Mouse (Mus musculus): ENCODE data around the gene Palm3. TPM values are rescaled to one million over a fixed set of nuclear protein-coding genes. Genes with fewer than 3 reads are reported as not detected.

Gene Palm3
- polyA plus RNA-seq, 1 experiment from 2014 or later: 3.2 TPM

DNA sequence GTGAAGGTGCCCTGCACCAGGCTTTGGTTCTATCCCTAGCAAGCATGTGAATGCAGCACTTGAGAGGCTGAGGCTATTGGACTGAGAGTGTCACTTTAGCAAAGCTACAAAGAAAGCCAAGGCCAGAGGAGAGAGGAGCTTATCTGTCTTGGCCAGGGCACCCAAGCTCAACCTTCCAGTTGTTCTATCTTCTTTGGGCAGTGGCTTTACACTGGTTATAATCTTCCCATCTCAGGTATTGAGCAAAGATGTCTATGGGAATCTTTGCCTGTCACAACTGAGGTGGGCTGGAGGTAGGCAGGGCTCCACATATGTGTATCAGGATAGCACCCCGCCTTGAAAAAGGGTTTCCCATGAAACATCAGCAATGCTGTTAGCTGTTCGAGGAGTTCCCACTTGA is 39.0 kb downstream of the Palm3 start:
- Histone ChIP-seq H3K4me3 (ENCODE audit: low read depth, low read length) (no peak overlapping the region), H3K4me1 (ENCODE audit: control insufficient read depth, insufficient read depth, low read length) (no peaks in the 10 kb centered on the region), H3K9me3 (ENCODE audit: control insufficient read depth, low read depth, low read length) (no peaks in the 10 kb centered on the region), H3K9ac (replicated peaks; ENCODE audit: low read depth, low read length) (no peak overlapping the region), H3K27ac (ENCODE audit: low read length) (no peak overlapping the region), H3K36me3 (ENCODE audit: control insufficient read depth, insufficient read depth, low read length) (no peaks in the 10 kb centered on the region), H3K4me2 (replicated peaks; ENCODE audit: low read depth, low read length) (no peak overlapping the region), H3K27me3 (ENCODE audit: control insufficient read depth, insufficient read depth, low read length) (no peaks in the 10 kb centered on the region)
- no peak for ATAC-seq (ENCODE audit: insufficient number of reproducible peaks, insufficient read depth, low FRiP score, low read depth)
- 88% methylated on average over 2 of the region's 2 CpGs for WGBS

DNA sequence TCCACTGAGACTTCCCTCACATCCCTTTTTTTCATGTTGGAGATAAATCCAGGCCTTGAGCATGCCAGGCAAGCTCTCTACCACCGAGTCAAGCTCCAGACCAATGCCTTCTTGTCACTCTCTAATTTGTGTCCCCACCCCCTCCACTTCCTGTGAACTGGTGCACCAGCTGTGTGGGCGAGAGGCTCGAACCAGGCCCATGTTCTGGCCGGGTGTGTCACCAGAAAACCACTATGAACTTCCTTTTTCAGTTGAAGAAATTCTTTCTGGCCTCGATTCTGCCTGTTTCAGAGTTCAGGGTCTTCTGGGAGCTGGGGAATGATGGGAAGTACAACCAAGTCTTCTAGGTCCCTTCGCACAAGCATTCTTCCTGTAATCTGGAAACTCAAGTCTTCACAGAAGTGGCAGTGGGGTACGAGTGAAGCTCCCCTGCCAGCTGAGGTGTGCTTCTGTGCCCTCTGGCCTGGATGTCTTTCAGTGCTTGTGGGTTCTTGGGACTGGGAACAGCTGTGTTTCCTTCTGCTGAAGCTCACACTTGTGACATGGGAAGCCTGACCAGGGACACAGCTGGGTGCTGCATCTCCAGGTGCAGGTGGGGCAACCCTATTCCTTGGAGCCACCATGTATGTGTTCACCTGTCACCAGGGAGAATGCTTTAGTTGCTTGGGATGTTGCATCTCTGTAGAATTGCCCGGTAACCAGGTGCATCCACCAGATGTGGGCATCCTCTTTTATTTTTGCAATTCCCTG is 42.8 kb downstream of the Palm3 start:
- no peak overlapping the region for H3K4me3 ChIP-seq (ENCODE audit: low read depth, low read length)
- H3K9me3 ChIP-seq (ENCODE audit: control insufficient read depth, low read depth, low read length): no peaks in the 10 kb centered on the region
- H3K36me3 ChIP-seq (ENCODE audit: control insufficient read depth, insufficient read depth, low read length): no peaks in the 10 kb centered on the region
- H3K27ac ChIP-seq (ENCODE audit: low read length): no peak overlapping the region
- no peak overlapping the region for H3K4me2 ChIP-seq (replicated peaks; ENCODE audit: low read depth, low read length)
- 66% methylated on average over 8 of the region's 8 CpGs for WGBS
- no peak for ATAC-seq (ENCODE audit: insufficient number of reproducible peaks, insufficient read depth, low FRiP score, low read depth)
- peaks cover 15% of the 10 kb centered on the region for H3K4me1 ChIP-seq (ENCODE audit: control insufficient read depth, insufficient read depth, low read length)
- H3K27me3 ChIP-seq (ENCODE audit: control insufficient read depth, insufficient read depth, low read length): no peaks in the 10 kb centered on the region
- no peak overlapping the region for H3K9ac ChIP-seq (replicated peaks; ENCODE audit: low read depth, low read length)

DNA sequence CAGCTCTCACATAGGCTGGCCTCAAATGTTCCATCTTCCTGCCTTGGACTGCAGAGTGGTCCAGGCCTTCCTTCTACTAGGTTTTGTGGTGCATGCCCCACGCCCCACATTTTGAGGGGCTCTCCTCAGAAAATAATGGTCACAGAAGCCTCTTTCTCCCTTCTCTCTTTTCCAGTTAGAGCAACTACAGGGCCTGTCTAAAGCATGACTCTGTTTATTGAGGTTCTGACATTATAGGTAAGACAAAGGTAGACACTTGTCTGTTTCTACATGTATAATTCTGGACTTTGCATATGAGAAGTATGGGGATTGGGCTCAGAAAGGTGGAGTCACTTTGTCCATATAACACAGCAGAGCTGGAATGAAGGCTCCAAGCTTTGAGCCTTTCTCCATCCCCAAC is 43.8 kb downstream of the Palm3 start, which contains the start of gene Gm10643:
TSS of gene Gm10643 (minus strand) at position 101 of the 400 bp plus-strand sequence.
- Histone ChIP-seq H3K4me2 (replicated peaks; ENCODE audit: low read depth, low read length) (peak within 1 kb of the TSS; percentile 65), H3K9me3 (ENCODE audit: control insufficient read depth, low read depth, low read length) (no peaks in the 10 kb centered on the region), H3K9ac (replicated peaks; ENCODE audit: low read depth, low read length) (peak within 1 kb of the TSS; percentile 49), H3K36me3 (ENCODE audit: control insufficient read depth, insufficient read depth, low read length) (no peaks in the 10 kb centered on the region), H3K27me3 (ENCODE audit: control insufficient read depth, insufficient read depth, low read length) (no peaks in the 10 kb centered on the region), H3K4me1 (ENCODE audit: control insufficient read depth, insufficient read depth, low read length) (peaks cover 15% of the 10 kb centered on the region), H3K4me3 (ENCODE audit: low read depth, low read length) (peak within 1 kb of the TSS; percentile 51), H3K27ac (ENCODE audit: low read length) (peak within 1 kb of the TSS; percentile 73)
- 100% methylated on average over 1 of the region's 1 CpGs for WGBS
- no peak for ATAC-seq (ENCODE audit: insufficient number of reproducible peaks, insufficient read depth, low FRiP score, low read depth)

DNA sequence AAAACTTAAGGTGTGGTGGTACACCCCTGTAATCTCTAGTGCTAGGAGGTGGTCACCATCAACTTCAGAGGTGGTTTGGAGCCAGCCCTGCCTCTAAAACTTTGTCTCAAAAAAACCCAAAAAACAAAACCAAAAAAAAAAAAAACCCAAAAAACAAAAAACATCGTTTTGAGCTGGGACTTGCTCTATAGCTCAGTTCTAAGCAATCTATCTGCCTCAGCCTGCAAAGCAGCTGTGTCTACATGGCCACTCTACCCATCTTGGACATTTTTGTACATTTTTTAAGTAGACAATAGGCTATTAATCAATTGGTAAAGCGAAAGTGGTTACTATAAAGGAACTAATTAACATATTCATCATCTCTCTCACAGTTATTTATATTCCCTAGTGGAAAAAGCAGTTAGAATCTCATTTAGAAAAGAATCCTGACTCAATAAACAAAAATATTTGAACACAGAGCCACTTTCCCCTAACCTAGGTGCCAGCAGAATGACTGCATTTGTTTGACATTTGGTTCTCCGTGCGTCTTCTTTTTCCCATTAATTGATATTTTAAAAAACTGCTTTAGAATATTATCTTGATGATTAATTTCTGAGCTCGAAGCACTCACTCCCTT is 44.3 kb downstream of the Palm3 start:
- peak overlapping the region; percentile 65 for H3K4me2 ChIP-seq (replicated peaks; ENCODE audit: low read depth, low read length)
- H3K4me3 ChIP-seq (ENCODE audit: low read depth, low read length): peak overlapping the region; percentile 51
- 17% methylated on average over 5 of the region's 5 CpGs for WGBS
- H3K27me3 ChIP-seq (ENCODE audit: control insufficient read depth, insufficient read depth, low read length): no peaks in the 10 kb centered on the region
- H3K27ac ChIP-seq (ENCODE audit: low read length): peak overlapping the region; percentile 73
- no peaks in the 10 kb centered on the region for H3K36me3 ChIP-seq (ENCODE audit: control insufficient read depth, insufficient read depth, low read length)
- peak overlapping the region; percentile 49 for H3K9ac ChIP-seq (replicated peaks; ENCODE audit: low read depth, low read length)
- peaks cover 15% of the 10 kb centered on the region for H3K4me1 ChIP-seq (ENCODE audit: control insufficient read depth, insufficient read depth, low read length)
- no peak for ATAC-seq (ENCODE audit: insufficient number of reproducible peaks, insufficient read depth, low FRiP score, low read depth)
- H3K9me3 ChIP-seq (ENCODE audit: control insufficient read depth, low read depth, low read length): no peaks in the 10 kb centered on the region

DNA sequence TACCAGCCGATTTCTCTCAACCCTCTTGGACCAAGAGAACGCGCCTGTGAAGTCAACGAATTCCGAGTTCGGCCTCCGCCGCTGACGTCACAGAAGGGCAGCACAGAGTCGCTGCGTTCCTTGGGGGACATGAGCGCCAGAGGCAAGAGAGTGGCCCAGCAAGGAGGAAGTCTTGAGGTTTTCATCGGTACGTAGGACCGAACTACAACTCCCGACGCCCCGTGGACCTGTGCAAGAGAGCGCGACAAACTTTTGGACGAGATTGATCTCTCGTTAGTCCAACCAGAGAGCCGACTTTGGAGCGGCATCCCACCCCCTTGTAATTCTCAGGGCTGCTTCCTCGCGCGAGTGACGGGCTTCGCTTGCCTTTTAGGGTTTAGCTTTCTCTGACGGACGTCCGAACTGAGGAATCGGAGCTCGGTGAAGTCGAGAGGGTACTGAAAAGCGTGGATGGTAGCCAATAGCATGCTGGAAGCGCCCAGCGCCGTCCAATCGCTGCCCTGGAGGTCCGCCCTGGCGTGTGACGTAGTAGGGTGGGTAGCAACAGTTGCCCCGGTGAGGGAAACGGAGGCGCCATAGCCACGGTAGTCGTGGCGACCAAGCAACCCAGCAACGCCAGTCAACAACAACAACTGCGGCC is 45.1 kb downstream of the Palm3 start, which contains the start of gene Rfx1:
TSS of gene Rfx1 (plus strand) at position 544 of the 640 bp plus-strand sequence.
- H3K4me3 ChIP-seq (ENCODE audit: low read depth, low read length): peak within 1 kb of the TSS; percentile 65
- WGBS: under 1% methylated on average over 51 of the region's 51 CpGs
- no peaks in the 10 kb centered on the region for H3K36me3 ChIP-seq (ENCODE audit: control insufficient read depth, insufficient read depth, low read length)
- peak within 1 kb of the TSS; percentile 49 for H3K9ac ChIP-seq (replicated peaks; ENCODE audit: low read depth, low read length)
- peak within 1 kb of the TSS; percentile 65 for H3K4me2 ChIP-seq (replicated peaks; ENCODE audit: low read depth, low read length)
- peak within 1 kb of the TSS; percentile 92 for H3K27ac ChIP-seq (ENCODE audit: low read length)
- H3K9me3 ChIP-seq (ENCODE audit: control insufficient read depth, low read depth, low read length): no peaks in the 10 kb centered on the region
- ATAC-seq (ENCODE audit: insufficient number of reproducible peaks, insufficient read depth, low FRiP score, low read depth): peak; percentile 97
- no peaks in the 10 kb centered on the region for H3K27me3 ChIP-seq (ENCODE audit: control insufficient read depth, insufficient read depth, low read length)
- peaks cover 19% of the 10 kb centered on the region for H3K4me1 ChIP-seq (ENCODE audit: control insufficient read depth, insufficient read depth, low read length)

DNA sequence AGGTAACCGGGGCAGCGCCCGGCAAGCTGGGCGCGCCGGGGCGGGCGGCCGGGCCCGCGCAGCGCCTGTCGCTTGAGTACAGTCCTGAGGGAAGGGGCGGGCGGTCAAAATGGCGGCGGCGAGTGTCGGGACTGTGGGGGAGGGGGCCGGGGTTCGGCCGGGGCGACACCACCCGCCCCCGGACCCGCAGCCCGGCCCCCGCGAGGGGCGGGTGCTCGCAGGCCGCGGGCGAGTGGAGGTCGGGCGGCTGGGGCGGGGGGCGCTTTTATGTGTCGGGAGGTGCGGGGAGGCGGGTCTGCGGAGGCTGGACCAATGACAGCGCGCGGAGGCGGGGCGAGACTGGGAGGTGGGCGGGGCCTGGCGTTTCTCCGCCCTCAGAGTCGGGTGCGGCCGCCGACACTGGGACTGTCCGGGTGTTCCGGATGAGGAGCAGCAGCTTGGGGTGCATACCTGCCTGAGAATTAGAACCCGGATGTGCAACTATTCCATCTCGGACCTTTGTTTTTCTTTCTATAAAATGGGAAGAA is 45.8 kb downstream of the Palm3 start:
- Histone ChIP-seq H3K9ac (replicated peaks; ENCODE audit: low read depth, low read length) (peak overlapping the region; percentile 49), H3K27me3 (ENCODE audit: control insufficient read depth, insufficient read depth, low read length) (no peaks in the 10 kb centered on the region), H3K36me3 (ENCODE audit: control insufficient read depth, insufficient read depth, low read length) (no peaks in the 10 kb centered on the region), H3K27ac (ENCODE audit: low read length) (peak overlapping the region; percentile 92), H3K4me1 (ENCODE audit: control insufficient read depth, insufficient read depth, low read length) (peaks cover 19% of the 10 kb centered on the region), H3K4me2 (replicated peaks; ENCODE audit: low read depth, low read length) (peak overlapping the region; percentile 50), H3K4me3 (ENCODE audit: low read depth, low read length) (peak overlapping the region; percentile 65), H3K9me3 (ENCODE audit: control insufficient read depth, low read depth, low read length) (no peaks in the 10 kb centered on the region)
- ATAC-seq (ENCODE audit: insufficient number of reproducible peaks, insufficient read depth, low FRiP score, low read depth): peak; percentile 71
- WGBS: under 1% methylated on average over 53 of the region's 58 CpGs

DNA sequence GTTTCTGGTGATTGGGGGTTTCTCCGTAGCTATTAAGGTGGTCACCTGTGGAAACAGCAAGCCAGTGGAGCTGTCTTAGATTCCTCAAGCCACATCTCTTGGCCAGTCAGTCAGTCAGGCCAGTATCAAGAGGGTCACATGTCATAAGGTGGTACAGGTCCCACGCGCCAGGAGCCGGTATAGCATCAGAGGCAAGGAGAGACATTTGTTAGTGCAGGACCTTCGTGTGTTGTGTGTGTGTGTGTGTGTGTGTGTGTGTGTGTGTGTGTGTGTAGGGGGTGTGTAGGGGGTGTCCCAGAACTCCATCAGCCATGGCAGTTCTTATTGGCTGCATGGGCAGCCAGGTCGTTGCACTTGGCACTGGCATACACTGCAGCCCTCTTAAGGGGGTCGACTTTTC is 46.6 kb downstream of the Palm3 start:
- H3K27me3 ChIP-seq (ENCODE audit: control insufficient read depth, insufficient read depth, low read length): no peaks in the 10 kb centered on the region
- peak overlapping the region; percentile 50 for H3K4me2 ChIP-seq (replicated peaks; ENCODE audit: low read depth, low read length)
- no peaks in the 10 kb centered on the region for H3K36me3 ChIP-seq (ENCODE audit: control insufficient read depth, insufficient read depth, low read length)
- H3K4me1 ChIP-seq (ENCODE audit: control insufficient read depth, insufficient read depth, low read length): peaks cover 19% of the 10 kb centered on the region
- no peak overlapping the region; the same call in 1 of the 2 replicates for H3K27ac ChIP-seq (ENCODE audit: low read length)
- no peaks in the 10 kb centered on the region for H3K9me3 ChIP-seq (ENCODE audit: control insufficient read depth, low read depth, low read length)
- no peak for ATAC-seq (ENCODE audit: insufficient number of reproducible peaks, insufficient read depth, low FRiP score, low read depth)
- WGBS: 78% methylated on average over 7 of the region's 7 CpGs
- H3K4me3 ChIP-seq (ENCODE audit: low read depth, low read length): peak overlapping the region; percentile 65
- no peak overlapping the region; the same call in 1 of the 2 replicates for H3K9ac ChIP-seq (replicated peaks; ENCODE audit: low read depth, low read length)

DNA sequence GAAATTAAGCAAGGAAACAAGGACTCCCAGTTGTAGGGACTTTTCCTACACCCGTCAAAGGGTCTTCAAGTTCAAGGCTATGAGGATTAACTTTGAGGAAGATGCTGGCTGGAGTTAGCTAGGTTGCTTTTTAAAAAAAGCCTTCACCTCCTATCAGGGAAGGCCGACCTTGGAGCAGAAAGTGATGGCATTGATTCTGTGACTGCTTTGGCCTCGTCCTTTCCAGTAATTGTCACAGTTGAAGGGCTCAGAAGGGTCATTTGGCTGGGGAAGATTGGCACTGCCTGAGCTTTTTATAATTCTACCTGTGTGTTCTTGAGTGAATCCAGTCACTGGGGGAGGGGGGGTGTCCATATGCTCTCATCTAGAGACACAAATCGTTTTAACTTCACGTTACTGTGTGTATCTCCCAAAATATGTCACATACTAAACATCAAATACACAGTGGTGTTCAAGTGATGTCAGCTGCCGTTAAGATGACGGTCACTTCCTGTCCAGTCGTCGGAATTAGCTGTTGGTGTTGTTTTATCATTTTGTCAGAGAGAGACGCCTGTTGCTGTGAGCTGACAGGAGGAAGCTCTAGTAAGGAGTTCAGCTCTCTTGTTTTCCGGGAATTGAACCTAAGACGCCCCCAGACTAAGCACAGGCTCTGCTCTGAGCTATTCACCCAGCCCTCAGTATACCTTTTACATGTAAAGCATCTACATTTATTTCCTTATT is 47.2 kb downstream of the Palm3 start:
- Histone ChIP-seq H3K9ac (replicated peaks; ENCODE audit: low read depth, low read length) (no peak overlapping the region), H3K36me3 (ENCODE audit: control insufficient read depth, insufficient read depth, low read length) (no peaks in the 10 kb centered on the region), H3K4me3 (ENCODE audit: low read depth, low read length) (no peak overlapping the region), H3K27ac (ENCODE audit: low read length) (no peak overlapping the region), H3K27me3 (ENCODE audit: control insufficient read depth, insufficient read depth, low read length) (no peaks in the 10 kb centered on the region), H3K4me2 (replicated peaks; ENCODE audit: low read depth, low read length) (no peak overlapping the region), H3K4me1 (ENCODE audit: control insufficient read depth, insufficient read depth, low read length) (peaks cover 23% of the 10 kb centered on the region), H3K9me3 (ENCODE audit: control insufficient read depth, low read depth, low read length) (no peaks in the 10 kb centered on the region)
- no peak for ATAC-seq (ENCODE audit: insufficient number of reproducible peaks, insufficient read depth, low FRiP score, low read depth)
- WGBS: 48% methylated on average over 12 of the region's 12 CpGs
